Mouse (Mus musculus): ENCODE measurements at regions not wholly inside any gene's neighbourhood (a gene's known extent, or its start where the extent isn't known, plus 50 kb on each side); places are given as distances from the start of the nearest gene placed in this dataset.

GRCm38 (mm10) chr16:12768161-12768895 lies 341.2 kb upstream of the Ercc4 start:
- Histone ChIP-seq H3K36me3 (ENCODE audit: control insufficient read depth, insufficient read depth, low read length) (no peaks in the 10 kb centered on the region), H3K4me1 (ENCODE audit: control insufficient read depth, insufficient read depth, low read length) (no peaks in the 10 kb centered on the region), H3K4me3 (ENCODE audit: insufficient read depth, low read depth, low read length) (no peak overlapping the region), H3K27ac (ENCODE audit: insufficient read depth, low read depth, low read length) (no peak overlapping the region), H3K27me3 (replicated peaks; ENCODE audit: control insufficient read depth, insufficient read depth, low read length) (no peaks in the 10 kb centered on the region)
- TF ChIP-seq POLR2A (IDR thresholded peaks at IDR 0.05; ENCODE audit: low read depth, low read length): no peak
- no peak for TF ChIP-seq CTCF (conservative IDR thresholded peaks at IDR 0.05; ENCODE audit: insufficient read depth, insufficient read length, low read depth, low read length)
- WGBS: 86% methylated on average over 2 of the region's 2 CpGs
- no peak for DNase-seq

GRCm38 (mm10) chr16:12770482-12770881 lies 339.0 kb upstream of the Ercc4 start:
- WGBS: 88% methylated on average over 5 of the region's 5 CpGs
- no peak overlapping the region for H3K27ac ChIP-seq (ENCODE audit: insufficient read depth, low read depth, low read length)
- no peaks in the 10 kb centered on the region for H3K27me3 ChIP-seq (replicated peaks; ENCODE audit: control insufficient read depth, insufficient read depth, low read length)
- no peak for TF ChIP-seq POLR2A (IDR thresholded peaks at IDR 0.05; ENCODE audit: low read depth, low read length)
- H3K4me1 ChIP-seq (ENCODE audit: control insufficient read depth, insufficient read depth, low read length): no peaks in the 10 kb centered on the region
- H3K36me3 ChIP-seq (ENCODE audit: control insufficient read depth, insufficient read depth, low read length): no peaks in the 10 kb centered on the region
- DNase-seq: no peak
- H3K4me3 ChIP-seq (ENCODE audit: insufficient read depth, low read depth, low read length): no peak overlapping the region

GRCm38 (mm10) chr16:12772535-12772934 lies 336.9 kb upstream of the Ercc4 start:
- Histone ChIP-seq H3K36me3 (ENCODE audit: control insufficient read depth, insufficient read depth, low read length) (no peaks in the 10 kb centered on the region), H3K4me1 (ENCODE audit: control insufficient read depth, insufficient read depth, low read length) (no peaks in the 10 kb centered on the region), H3K4me3 (ENCODE audit: insufficient read depth, low read depth, low read length) (no peak overlapping the region), H3K27ac (ENCODE audit: insufficient read depth, low read depth, low read length) (no peak overlapping the region), H3K27me3 (replicated peaks; ENCODE audit: control insufficient read depth, insufficient read depth, low read length) (no peaks in the 10 kb centered on the region)
- WGBS: 72% methylated on average over 5 of the region's 5 CpGs
- DNase-seq: no peak
- TF ChIP-seq CTCF (conservative IDR thresholded peaks at IDR 0.05; ENCODE audit: insufficient read depth, insufficient read length, low read depth, low read length) (no peak), POLR2A (IDR thresholded peaks at IDR 0.05; ENCODE audit: low read depth, low read length) (no peak)

- Histone ChIP-seq H3K4me1 (ENCODE audit: control insufficient read depth, insufficient read depth, low read length) (no peaks in the 10 kb centered on the region), H3K4me3 (ENCODE audit: insufficient read depth, low read depth, low read length) (no peak overlapping the region), H3K27me3 (replicated peaks; ENCODE audit: control insufficient read depth, insufficient read depth, low read length) (no peaks in the 10 kb centered on the region), H3K27ac (ENCODE audit: insufficient read depth, low read depth, low read length) (no peak overlapping the region), H3K36me3 (ENCODE audit: control insufficient read depth, insufficient read depth, low read length) (no peaks in the 10 kb centered on the region)
- TF ChIP-seq CTCF (conservative IDR thresholded peaks at IDR 0.05; ENCODE audit: insufficient read depth, insufficient read length, low read depth, low read length) (no peak), POLR2A (IDR thresholded peaks at IDR 0.05; ENCODE audit: low read depth, low read length) (no peak)
- no peak for DNase-seq
- 64% methylated on average over 2 of the region's 2 CpGs for WGBS
These were observed 333.6 kb upstream of the Ercc4 start for GRCm38 (mm10) chr16:12775876-12776275.

- Histone ChIP-seq H3K4me1 (ENCODE audit: control insufficient read depth, insufficient read depth, low read length) (no peaks in the 10 kb centered on the region), H3K36me3 (ENCODE audit: control insufficient read depth, insufficient read depth, low read length) (no peaks in the 10 kb centered on the region), H3K4me3 (ENCODE audit: insufficient read depth, low read depth, low read length) (no peak overlapping the region), H3K27ac (ENCODE audit: insufficient read depth, low read depth, low read length) (no peak overlapping the region), H3K27me3 (replicated peaks; ENCODE audit: control insufficient read depth, insufficient read depth, low read length) (no peaks in the 10 kb centered on the region)
- TF ChIP-seq POLR2A (IDR thresholded peaks at IDR 0.05; ENCODE audit: low read depth, low read length) (no peak), CTCF (conservative IDR thresholded peaks at IDR 0.05; ENCODE audit: insufficient read depth, insufficient read length, low read depth, low read length) (no peak)
- no peak for DNase-seq
- WGBS: 84% methylated on average over 3 of the region's 3 CpGs
These were observed 330.4 kb upstream of the Ercc4 start for GRCm38 (mm10) chr16:12779079-12779478.

GRCm38 (mm10) chr16:12780635-12781034 lies 328.8 kb upstream of the Ercc4 start:
- TF ChIP-seq POLR2A (IDR thresholded peaks at IDR 0.05; ENCODE audit: low read depth, low read length) (no peak), CTCF (conservative IDR thresholded peaks at IDR 0.05; ENCODE audit: insufficient read depth, insufficient read length, low read depth, low read length) (no peak)

GRCm38 (mm10) chr16:12785828-12786227 lies 323.7 kb upstream of the Ercc4 start:
- 63% methylated on average over 1 of the region's 1 CpGs for WGBS
- no peak for DNase-seq
- Histone ChIP-seq H3K4me3 (ENCODE audit: insufficient read depth, low read depth, low read length) (no peak overlapping the region), H3K4me1 (ENCODE audit: control insufficient read depth, insufficient read depth, low read length) (no peaks in the 10 kb centered on the region), H3K36me3 (ENCODE audit: control insufficient read depth, insufficient read depth, low read length) (no peaks in the 10 kb centered on the region), H3K27ac (ENCODE audit: insufficient read depth, low read depth, low read length) (no peak overlapping the region), H3K27me3 (replicated peaks; ENCODE audit: control insufficient read depth, insufficient read depth, low read length) (no peaks in the 10 kb centered on the region)
- TF ChIP-seq CTCF (conservative IDR thresholded peaks at IDR 0.05; ENCODE audit: insufficient read depth, insufficient read length, low read depth, low read length): no peak
- TF ChIP-seq POLR2A (IDR thresholded peaks at IDR 0.05; ENCODE audit: low read depth, low read length): no peak

More at GRCm38 (mm10) chr16:12780635-12781034, 328.8 kb upstream of the Ercc4 start:
- Histone ChIP-seq H3K4me1 (ENCODE audit: control insufficient read depth, insufficient read depth, low read length) (no peaks in the 10 kb centered on the region), H3K27ac (ENCODE audit: insufficient read depth, low read depth, low read length) (no peak overlapping the region), H3K27me3 (replicated peaks; ENCODE audit: control insufficient read depth, insufficient read depth, low read length) (no peaks in the 10 kb centered on the region), H3K36me3 (ENCODE audit: control insufficient read depth, insufficient read depth, low read length) (no peaks in the 10 kb centered on the region), H3K4me3 (ENCODE audit: insufficient read depth, low read depth, low read length) (no peak overlapping the region)
- 91% methylated on average over 3 of the region's 3 CpGs for WGBS
- DNase-seq: no peak
